Mouse (Mus musculus) hindbrain, embryonic 11.5 days (tissue): ENCODE data around the gene AI854703. TPM values are rescaled to one million over a fixed set of nuclear protein-coding genes. Genes with fewer than 3 reads are reported as not detected.
"Not testable (repeated sequence)": the region's sequence is repeated elsewhere in the genome, so short reads cannot be mapped to it uniquely, and the experiment has no call there.

Experiments used
- ATAC-seq: fragments of 200-750 bp; cut with Nextera tagmentation; 2 replicates; pipeline ENCODE4 v1.8.0; 2017; ENCODE audit warnings: mild to moderate bottlenecking, moderate TSS enrichment, moderate library complexity; ENCODE audit not compliant: low FRiP score
- DNase-seq: peaks from one replicate; pipeline ENCODE4 v3.0.0-alpha.2; 2015; ENCODE audit warnings: low spot score
- H3K27ac ChIP-seq: fragments of 300-500 bp; sonication (generic); 2 replicates; pipeline ENCODE4 v1.5.1; 2014; ENCODE audit warnings: mild to moderate bottlenecking, low read depth, low read length
- H3K27me3 ChIP-seq: fragments of 300-500 bp; sonication (generic); 2 replicates; pipeline ENCODE4 v1.6.1; 2014; ENCODE audit warnings: mild to moderate bottlenecking, low read length, moderate library complexity, mixed read lengths; ENCODE audit not compliant: control insufficient read depth, insufficient read depth
- H3K36me3 ChIP-seq: fragments of 300-500 bp; sonication (generic); 2 replicates; pipeline ENCODE4 v1.6.1; 2014; ENCODE audit warnings: mild to moderate bottlenecking, low read length, moderate library complexity, mixed read lengths; ENCODE audit not compliant: control insufficient read depth, insufficient read depth
- H3K4me1 ChIP-seq: fragments of 300-500 bp; sonication (generic); replicated peaks from 2 replicates; pipeline ENCODE4 v1.6.1; 2014; ENCODE audit warnings: low read length, mixed read lengths; ENCODE audit not compliant: control insufficient read depth, insufficient read depth
- H3K4me2 ChIP-seq: fragments of 300-500 bp; sonication (generic); replicated peaks from 2 replicates; pipeline ENCODE4 v1.6.1; 2014; ENCODE audit warnings: mild to moderate bottlenecking, low read depth, low read length
- H3K4me3 ChIP-seq: fragments of 300-500 bp; sonication (generic); 2 replicates; pipeline ENCODE4 v1.5.1; 2014; ENCODE audit warnings: low read depth, low read length
- H3K9ac ChIP-seq: fragments of 300-500 bp; sonication (generic); 2 replicates; pipeline ENCODE4 v1.6.1; 2014; ENCODE audit warnings: low read depth, low read length
- H3K9me3 ChIP-seq: fragments of 300-500 bp; sonication (generic); 2 replicates; pipeline ENCODE4 v1.6.1; 2016; ENCODE audit warnings: low read length; ENCODE audit not compliant: control insufficient read depth
- WGBS: fragments of 180-500 bp; shearing (Covaris S2); extraction: QIAGEN DNeasy Blood & Tissue Kit; methylation state at CpG from one replicate; pipeline ENCODE4 v1.1.7; 2014; 5-methylcytosine and 5-hydroxymethylcytosine counted together
- polyA plus RNA-seq: library from polyadenylated mRNA; unstranded; fragments of >200 nt; fragmentation: Nextera tagmentation; extraction: Ambion mirVana; gene quantifications from 2 replicates; pipeline ENCODE4 v1.2.1, GENCODE M21; 2014

The AI854703 gene
- polyA plus RNA-seq, 1 experiment from 2014 or later, result 1.2 TPM

- Histone ChIP-seq H3K9ac (peak overlapping the region; percentile 92), H3K27ac (peak overlapping the region; percentile 86), H3K27me3 (no peaks in the 10 kb centered on the region), H3K9me3 (no peaks in the 10 kb centered on the region), H3K4me1 (0 out of 2 replicates have a peak, but pooled peaks cover 3% of the 10 kb centered on the region), H3K36me3 (peaks cover 10% of the 10 kb centered on the region), H3K4me3 (peak overlapping the region; percentile 80), H3K4me2 (peak overlapping the region; percentile 86)
- DNase-seq (no peak), ATAC-seq (peak; percentile 83)
- 2% methylated on average over 28 of the region's 28 CpGs for WGBS
Observed at GRCm38 (mm10) chr6:48602080-48602741, 24.4 kb upstream of the AI854703 start.

- DNase-seq, result no peak
- ATAC-seq, result no peak
- 66% methylated on average over 2 of the region's 2 CpGs for WGBS
- Histone ChIP-seq H3K4me1 (no peaks in the 10 kb centered on the region), H3K4me2 (no peak overlapping the region), H3K9ac (no peak overlapping the region), H3K4me3 (no peak overlapping the region), H3K9me3 (no peaks in the 10 kb centered on the region), H3K36me3 (no peaks in the 10 kb centered on the region; the same call in 1 of the 2 replicates), H3K27ac (no peak overlapping the region), H3K27me3 (no peaks in the 10 kb centered on the region)
Observed at GRCm38 (mm10) chr6:48608124-48608523, 18.4 kb upstream of the AI854703 start.

GRCm38 (mm10) chr6:48609512-48609911, 17.1 kb upstream of the AI854703 start:
- DNase-seq (no peak), ATAC-seq (no peak)
- Histone ChIP-seq H3K4me1 (no peaks in the 10 kb centered on the region), H3K36me3 (peaks cover 4% of the 10 kb centered on the region; the same call in 1 of the 2 replicates), H3K4me3 (no peak overlapping the region), H3K27ac (no peak overlapping the region), H3K27me3 (no peaks in the 10 kb centered on the region), H3K9ac (no peak overlapping the region), H3K9me3 (no peaks in the 10 kb centered on the region), H3K4me2 (no peak overlapping the region)
- 45% methylated on average over 7 of the region's 7 CpGs for whole genome bisulfite sequencing

- Histone ChIP-seq H3K4me1 (no peaks in the 10 kb centered on the region), H3K9ac (no peak overlapping the region), H3K27ac (no peak overlapping the region), H3K9me3 (no peaks in the 10 kb centered on the region), H3K4me3 (no peak overlapping the region), H3K36me3 (peaks cover 4% of the 10 kb centered on the region; the same call in 1 of the 2 replicates), H3K27me3 (no peaks in the 10 kb centered on the region), H3K4me2 (no peak overlapping the region)
- no peak for ATAC-seq
- 90% methylated on average over 3 of the region's 3 CpGs for WGBS
- no peak for DNase-seq
Observed at GRCm38 (mm10) chr6:48610657-48611056, 15.9 kb upstream of the AI854703 start.

- Histone ChIP-seq H3K9ac (no peak overlapping the region), H3K4me3 (no peak overlapping the region), H3K9me3 (no peaks in the 10 kb centered on the region), H3K27ac (no peak overlapping the region), H3K4me2 (no peak overlapping the region), H3K27me3 (no peaks in the 10 kb centered on the region), H3K4me1 (no peaks in the 10 kb centered on the region), H3K36me3 (0 out of 2 replicates have a peak, but pooled peaks cover 4% of the 10 kb centered on the region)
- WGBS, result 91% methylated on average over 4 of the region's 4 CpGs
- no peak for DNase-seq
- ATAC-seq, result no peak
Observed at GRCm38 (mm10) chr6:48613464-48613863, 13.1 kb upstream of the AI854703 start.

- no peak overlapping the region for H3K4me2 ChIP-seq
- no peak overlapping the region for H3K9ac ChIP-seq
- peaks cover 4% of the 10 kb centered on the region for H3K36me3 ChIP-seq
- no peak overlapping the region for H3K4me3 ChIP-seq
- WGBS, result 90% methylated on average over 5 of the region's 5 CpGs
- H3K4me1 ChIP-seq, result no peaks in the 10 kb centered on the region
- no peak overlapping the region for H3K27ac ChIP-seq
- DNase-seq, result no peak
- H3K27me3 ChIP-seq, result no peaks in the 10 kb centered on the region
- H3K9me3 ChIP-seq, result no peaks in the 10 kb centered on the region
- no peak for ATAC-seq
Observed at GRCm38 (mm10) chr6:48614756-48615155, 11.8 kb upstream of the AI854703 start.

GRCm38 (mm10) chr6:48620031-48620430, 6.5 kb upstream of the AI854703 start:
- no peaks in the 10 kb centered on the region for H3K27me3 ChIP-seq
- H3K4me1 ChIP-seq, result no peaks in the 10 kb centered on the region
- no peak overlapping the region for H3K4me2 ChIP-seq
- DNase-seq, result no peak
- no peak for ATAC-seq
- H3K9me3 ChIP-seq, result no peaks in the 10 kb centered on the region
- WGBS, result 89% methylated on average over 30 of the region's 30 CpGs
- no peak overlapping the region for H3K27ac ChIP-seq
- H3K4me3 ChIP-seq, result no peak overlapping the region
- peaks cover 8% of the 10 kb centered on the region for H3K36me3 ChIP-seq
- H3K9ac ChIP-seq, result no peak overlapping the region

GRCm38 (mm10) chr6:48622186-48622843, 4.2 kb upstream of the AI854703 start:
- H3K4me2 ChIP-seq, H3K9ac ChIP-seq, ATAC-seq, H3K27me3 ChIP-seq, H3K4me1 ChIP-seq, H3K4me3 ChIP-seq, H3K9me3 ChIP-seq, H3K27ac ChIP-seq, H3K36me3 ChIP-seq, DNase-seq: not testable (repeated sequence)
- 86% methylated on average over 8 of the region's 8 CpGs for WGBS

- ATAC-seq (no peak), DNase-seq (no peak)
- no peak overlapping the region for H3K4me2 ChIP-seq
- H3K4me1 ChIP-seq, result no peaks in the 10 kb centered on the region
- H3K9ac ChIP-seq, result no peak overlapping the region
- no peak overlapping the region for H3K27ac ChIP-seq
- no peaks in the 10 kb centered on the region for H3K9me3 ChIP-seq
- H3K4me3 ChIP-seq, result no peak overlapping the region
- H3K36me3 ChIP-seq, result peaks cover 8% of the 10 kb centered on the region
- H3K27me3 ChIP-seq, result peaks cover 16% of the 10 kb centered on the region
- WGBS, result 22% methylated on average over 1 of the region's 1 CpGs
Observed at GRCm38 (mm10) chr6:48623460-48623859, 3.1 kb upstream of the AI854703 start.
